Mouse (Mus musculus): ENCODE data around the gene Phex. TPM values are rescaled to one million over a fixed set of nuclear protein-coding genes. Genes with fewer than 3 reads are reported as not detected.

The Phex gene
- polyA plus RNA-seq, 1 experiment: not detected

- no peaks in the 10 kb centered on the region for H3K4me1 ChIP-seq (ENCODE audit: control insufficient read depth, insufficient read depth, insufficient read length)
- WGBS: 81% methylated on average over 6 of the region's 6 CpGs
- DNase-seq (ENCODE audit: low read depth in 1 of 2, low spot score in 2 of 2): no peak
- no peak overlapping the region for H3K27ac ChIP-seq (ENCODE audit: insufficient read depth, low read length)
- no peak for TF ChIP-seq CTCF (IDR thresholded peaks at IDR 0.05; ENCODE audit: extremely low read depth, insufficient read depth, insufficient read length, insufficient replicate concordance)
- no peak for TF ChIP-seq POLR2A (IDR thresholded peaks at IDR 0.05; ENCODE audit: low read depth, low read length)
- no peak overlapping the region for H3K4me3 ChIP-seq (ENCODE audit: extremely low read depth, insufficient read depth, insufficient read length)
- H3K27me3 ChIP-seq (ENCODE audit: control insufficient read depth, insufficient read depth, low read length): no peaks in the 10 kb centered on the region
- no peaks in the 10 kb centered on the region for H3K36me3 ChIP-seq (ENCODE audit: control insufficient read depth, insufficient read depth, low read length)
These were observed 10.2 kb downstream of the Phex start for GRCm38 (mm10) chrX:157404919-157405318.

GRCm38 (mm10) chrX:157391241-157391640, 23.9 kb downstream of the Phex start:
- no peak for TF ChIP-seq CTCF (IDR thresholded peaks at IDR 0.05; ENCODE audit: extremely low read depth, insufficient read depth, insufficient read length, insufficient replicate concordance)
- H3K4me3 ChIP-seq (ENCODE audit: extremely low read depth, insufficient read depth, insufficient read length): no peak overlapping the region
- no peaks in the 10 kb centered on the region for H3K36me3 ChIP-seq (ENCODE audit: control insufficient read depth, insufficient read depth, low read length)
- H3K4me1 ChIP-seq (ENCODE audit: control insufficient read depth, insufficient read depth, insufficient read length): no peaks in the 10 kb centered on the region
- no peak for DNase-seq (ENCODE audit: low read depth in 1 of 2, low spot score in 2 of 2)
- H3K27me3 ChIP-seq (ENCODE audit: control insufficient read depth, insufficient read depth, low read length): no peaks in the 10 kb centered on the region
- H3K27ac ChIP-seq (ENCODE audit: insufficient read depth, low read length): no peak overlapping the region
- 57% methylated on average over 2 of the region's 2 CpGs for WGBS

DNA sequence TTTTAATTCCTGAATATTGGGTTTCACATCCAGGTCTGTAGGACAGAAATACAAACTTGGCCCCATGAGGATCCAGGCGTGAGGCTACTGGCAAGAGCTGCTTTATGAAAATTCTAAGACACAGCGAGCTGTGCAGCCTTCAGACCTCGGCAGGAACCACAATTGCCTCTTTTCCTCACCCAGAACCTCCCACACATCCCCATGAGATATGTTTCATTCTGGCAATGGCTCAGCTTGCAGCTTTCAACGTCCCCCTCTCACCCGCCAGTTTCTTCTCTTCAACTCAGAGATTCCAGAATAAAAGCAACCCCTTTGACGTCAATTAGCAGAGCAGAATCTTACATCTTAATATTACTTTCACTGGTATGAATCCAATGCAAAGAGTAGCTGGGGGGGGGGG, 25.0 kb downstream of the Phex start:
- WGBS: 62% methylated on average over 6 of the region's 6 CpGs
- no peak overlapping the region for H3K4me3 ChIP-seq (ENCODE audit: extremely low read depth, insufficient read depth, insufficient read length)
- H3K36me3 ChIP-seq (ENCODE audit: control insufficient read depth, insufficient read depth, low read length): no peaks in the 10 kb centered on the region
- no peaks in the 10 kb centered on the region for H3K4me1 ChIP-seq (ENCODE audit: control insufficient read depth, insufficient read depth, insufficient read length)
- H3K27ac ChIP-seq (ENCODE audit: insufficient read depth, low read length): no peak overlapping the region
- no peak for TF ChIP-seq CTCF (IDR thresholded peaks at IDR 0.05; ENCODE audit: extremely low read depth, insufficient read depth, insufficient read length, insufficient replicate concordance)
- TF ChIP-seq POLR2A (IDR thresholded peaks at IDR 0.05; ENCODE audit: low read depth, low read length): no peak
- H3K27me3 ChIP-seq (ENCODE audit: control insufficient read depth, insufficient read depth, low read length): no peaks in the 10 kb centered on the region
- DNase-seq (ENCODE audit: low read depth in 1 of 2, low spot score in 2 of 2): no peak

DNA sequence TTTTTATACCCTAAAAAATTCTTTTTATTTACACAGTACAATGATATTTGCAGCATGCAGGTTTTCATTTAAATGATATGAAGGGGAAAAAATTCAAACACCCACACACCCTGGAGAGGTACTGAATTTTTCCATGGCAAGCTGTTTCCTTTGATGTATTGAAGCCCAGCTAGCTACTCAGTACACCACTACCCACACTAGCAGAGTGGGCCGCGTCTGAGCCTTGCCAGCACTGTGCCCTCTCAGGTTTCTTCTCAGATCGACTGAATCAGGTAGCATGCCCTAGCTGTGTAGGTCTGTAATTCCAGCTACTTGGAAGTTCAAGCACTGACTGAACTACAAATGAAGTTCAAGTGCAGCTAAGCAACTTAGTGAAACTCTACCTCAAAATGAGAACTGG, 26.7 kb downstream of the Phex start:
- no peak for TF ChIP-seq POLR2A (IDR thresholded peaks at IDR 0.05; ENCODE audit: low read depth, low read length)
- TF ChIP-seq CTCF (IDR thresholded peaks at IDR 0.05; ENCODE audit: extremely low read depth, insufficient read depth, insufficient read length, insufficient replicate concordance): no peak
- WGBS: 83% methylated on average over 3 of the region's 3 CpGs
- Histone ChIP-seq H3K27ac (ENCODE audit: insufficient read depth, low read length) (no peak overlapping the region), H3K4me1 (ENCODE audit: control insufficient read depth, insufficient read depth, insufficient read length) (no peaks in the 10 kb centered on the region), H3K4me3 (ENCODE audit: extremely low read depth, insufficient read depth, insufficient read length) (no peak overlapping the region), H3K27me3 (ENCODE audit: control insufficient read depth, insufficient read depth, low read length) (no peaks in the 10 kb centered on the region), H3K36me3 (ENCODE audit: control insufficient read depth, insufficient read depth, low read length) (no peaks in the 10 kb centered on the region)
- no peak for DNase-seq (ENCODE audit: low read depth in 1 of 2, low spot score in 2 of 2)

- H3K4me1 ChIP-seq (ENCODE audit: control insufficient read depth, insufficient read depth, insufficient read length): no peaks in the 10 kb centered on the region
- H3K4me3 ChIP-seq (ENCODE audit: extremely low read depth, insufficient read depth, insufficient read length): no peak overlapping the region
- 88% methylated on average over 5 of the region's 5 CpGs for WGBS
- no peaks in the 10 kb centered on the region for H3K27me3 ChIP-seq (ENCODE audit: control insufficient read depth, insufficient read depth, low read length)
- H3K27ac ChIP-seq (ENCODE audit: insufficient read depth, low read length): no peak overlapping the region
- H3K36me3 ChIP-seq (ENCODE audit: control insufficient read depth, insufficient read depth, low read length): no peaks in the 10 kb centered on the region
- no peak for DNase-seq (ENCODE audit: low read depth in 1 of 2, low spot score in 2 of 2)
- TF ChIP-seq CTCF (IDR thresholded peaks at IDR 0.05; ENCODE audit: extremely low read depth, insufficient read depth, insufficient read length, insufficient replicate concordance) (no peak), POLR2A (IDR thresholded peaks at IDR 0.05; ENCODE audit: low read depth, low read length) (no peak)
These were observed 28.1 kb downstream of the Phex start for GRCm38 (mm10) chrX:157387025-157387424.

- Histone ChIP-seq H3K4me1 (ENCODE audit: control insufficient read depth, insufficient read depth, insufficient read length) (no peaks in the 10 kb centered on the region), H3K4me3 (ENCODE audit: extremely low read depth, insufficient read depth, insufficient read length) (no peak overlapping the region), H3K27ac (ENCODE audit: insufficient read depth, low read length) (no peak overlapping the region), H3K27me3 (ENCODE audit: control insufficient read depth, insufficient read depth, low read length) (no peaks in the 10 kb centered on the region), H3K36me3 (ENCODE audit: control insufficient read depth, insufficient read depth, low read length) (no peaks in the 10 kb centered on the region)
- DNase-seq (ENCODE audit: low read depth in 1 of 2, low spot score in 2 of 2): no peak
- no peak for TF ChIP-seq CTCF (IDR thresholded peaks at IDR 0.05; ENCODE audit: extremely low read depth, insufficient read depth, insufficient read length, insufficient replicate concordance)
- TF ChIP-seq POLR2A (IDR thresholded peaks at IDR 0.05; ENCODE audit: low read depth, low read length): no peak
- 68% methylated on average over 10 of the region's 10 CpGs for WGBS
These were observed 36.3 kb downstream of the Phex start for GRCm38 (mm10) chrX:157378822-157379221.

- Histone ChIP-seq H3K4me1 (ENCODE audit: control insufficient read depth, insufficient read depth, insufficient read length) (no peaks in the 10 kb centered on the region), H3K27me3 (ENCODE audit: control insufficient read depth, insufficient read depth, low read length) (no peaks in the 10 kb centered on the region), H3K4me3 (ENCODE audit: extremely low read depth, insufficient read depth, insufficient read length) (no peak overlapping the region), H3K36me3 (ENCODE audit: control insufficient read depth, insufficient read depth, low read length) (no peaks in the 10 kb centered on the region), H3K27ac (ENCODE audit: insufficient read depth, low read length) (no peak overlapping the region)
- TF ChIP-seq POLR2A (IDR thresholded peaks at IDR 0.05; ENCODE audit: low read depth, low read length) (no peak), CTCF (IDR thresholded peaks at IDR 0.05; ENCODE audit: extremely low read depth, insufficient read depth, insufficient read length, insufficient replicate concordance) (no peak)
- no peak for DNase-seq (ENCODE audit: low read depth in 1 of 2, low spot score in 2 of 2)
- WGBS: 60% methylated on average over 1 of the region's 1 CpGs
These were observed 37.7 kb downstream of the Phex start for GRCm38 (mm10) chrX:157377456-157377855.

All from spleen, adult 2 months (tissue).